Mouse (Mus musculus) thymus, adult 2 months (tissue): ENCODE data around the gene Psmc3ip.

Experiments
- CTCF ChIP-seq: fragments of 200-500 bp; IDR thresholded peaks from 2 replicates; pipeline ENCODE4 v1.5.1; 2012; ENCODE audit warnings: mild to moderate bottlenecking, control low read depth, low read length, moderate library complexity, borderline replicate concordance; ENCODE audit not compliant: control insufficient read depth, poor library complexity, insufficient read depth; ENCODE audit errors: extremely low read depth
- POLR2A ChIP-seq: fragments of 200-500 bp; IDR thresholded peaks from 2 replicates; pipeline ENCODE4 v1.6.1; 2012; ENCODE audit warnings: mild to moderate bottlenecking, low read length, control low read depth, moderate library complexity; ENCODE audit not compliant: control insufficient read depth, poor library complexity, insufficient read depth; ENCODE audit errors: extremely low read depth

GRCm38 (mm10) chr11:101103011-101103410, 7.8 kb upstream of the Psmc3ip start:
- TF ChIP-seq POLR2A = no peak
- no peak for TF ChIP-seq CTCF
